ENCODE assay signal across 27 mouse cellular contexts in genomic region chr19:23780105-23780504, GRCm38 (mm10).
"Had no signal": no experiment of that assay in that cellular context is flagged by ENCODE, and none has a peak within 500 bp of the region (broad histone marks: within the 10 kb centered on the region; RNA-seq: fewer than 3 reads in every experiment).

No protein-coding gene starts in this region.

- DNase-seq: gastrocnemius, adult 2 months; gastrocnemius, postnatal 10 days; gastrocnemius, postnatal 25 days; heart, adult 2 months; heart, postnatal 14 days; heart, postnatal 4 days; kidney, adult 11 months; kidney, adult 2 months; kidney, adult 9 months; kidney, postnatal 14 days; kidney, postnatal 36 days; layer of hippocampus, adult 9-11 months; layer of hippocampus, postnatal 36 days; left cerebral cortex, postnatal 4 days had no signal

- H3K4me1 ChIP-seq: limb, embryonic 15.5 days; liver, embryonic 12.5 days had no signal

- H3K4me2 ChIP-seq: heart, embryonic 11.5 days; heart, embryonic 13.5 days; heart, embryonic 15.5 days; hindbrain, embryonic 12.5 days; hindbrain, embryonic 14.5 days; kidney, embryonic 15.5 days; limb, embryonic 13.5 days; limb, embryonic 15.5 days; liver, embryonic 12.5 days had no signal

- H3K4me3 ChIP-seq: gastrocnemius, adult 2 months; heart, adult 2 months; heart, embryonic 13.5 days; heart, embryonic 15.5 days; hindbrain, embryonic 10.5 days; hindbrain, embryonic 12.5 days; kidney, embryonic 15.5 days; limb, embryonic 13.5 days; limb, embryonic 15.5 days; liver, embryonic 12.5 days had no signal

- H3K27me3 ChIP-seq: heart, embryonic 13.5 days; heart, embryonic 15.5 days; hindbrain, embryonic 12.5 days; kidney, embryonic 15.5 days; limb, embryonic 13.5 days; limb, embryonic 15.5 days; liver, embryonic 12.5 days had no signal

- H3K27ac ChIP-seq: gastrocnemius, adult 2 months; heart, adult 2 months; heart, embryonic 13.5 days; heart, embryonic 15.5 days; hindbrain, embryonic 10.5 days; hindbrain, embryonic 12.5 days; hindbrain, embryonic 14.5 days; kidney, embryonic 15.5 days; kidney, postnatal 0 days; limb, embryonic 13.5 days; limb, embryonic 15.5 days; liver, embryonic 12.5 days had no signal

- ATAC-seq: hindbrain, embryonic 16.5 days; intestine, embryonic 16.5 days; liver, embryonic 12.5 days had no signal

- H3K36me3 ChIP-seq: heart, embryonic 13.5 days; heart, embryonic 15.5 days; hindbrain, embryonic 10.5 days; hindbrain, embryonic 12.5 days; kidney, embryonic 15.5 days; limb, embryonic 13.5 days; limb, embryonic 15.5 days; liver, embryonic 12.5 days had no signal

- H3K9me3 ChIP-seq: heart, embryonic 13.5 days; heart, embryonic 15.5 days; hindbrain, embryonic 10.5 days; hindbrain, embryonic 12.5 days; kidney, embryonic 15.5 days; limb, embryonic 13.5 days; limb, embryonic 15.5 days; liver, embryonic 12.5 days had no signal

- H3K9ac ChIP-seq: heart, embryonic 13.5 days; heart, embryonic 15.5 days; hindbrain, embryonic 12.5 days; hindbrain, embryonic 14.5 days; kidney, embryonic 15.5 days; limb, embryonic 13.5 days; limb, embryonic 15.5 days; liver, embryonic 12.5 days had no signal
